Mouse (Mus musculus): ENCODE results near the gene Mindy2. TPM values are rescaled to one million over a fixed set of nuclear protein-coding genes. Genes with fewer than 3 reads are reported as not detected.

Gene Mindy2
- total RNA-seq (2012; rRNA removed), result 6.3 and 7.8 TPM in 2 replicates
- polyA plus RNA-seq (2012; ENCODE audit: insufficient read depth in 1 of 2, insufficient read length in 2 of 2, low read depth in 1 of 2, low replicate concordance in 2 of 2, missing spikeins in 1 of 2), result 1 to 10 TPM in 1 of 2 experiments, not detected in 1; 6.8 TPM

- peaks cover 4 to 7% of the 10 kb centered on the region in 2 experiments; a peak in 3 of 4 replicates for H3K4me1 ChIP-seq (ENCODE audit: control insufficient read depth in 1 of 2, insufficient read depth in 2 of 2, low read length in 2 of 2)
- peak; percentile 72 for TF ChIP-seq USF1 (IDR thresholded peaks at IDR 0.05; ENCODE audit: low read depth, low read length)
- TF ChIP-seq POLR2AphosphoS2 (IDR thresholded peaks at IDR 0.05; ENCODE audit: low read length), result peak; percentile 58; the same call in 1 of the 2 replicates
- TF ChIP-seq ETS1 (IDR thresholded peaks at IDR 0.05; ENCODE audit: low read depth, low read length), result peak; percentile 54
- peak; percentile 60 to 62; a peak in 3 of 4 replicates for TF ChIP-seq POLR2A (IDR thresholded peaks at IDR 0.05; ENCODE audit: control insufficient read depth in 1 of 2, insufficient read depth in 1 of 2, low read depth in 1 of 2, low read length in 2 of 2, poor library complexity in 1 of 2)
- peak; percentile 33; the same call in 1 of the 2 replicates for TF ChIP-seq E2F4 (IDR thresholded peaks at IDR 0.05; ENCODE audit: borderline replicate concordance, low read depth, low read length)
- no peak; the same call in 1 of the 2 replicates for TF ChIP-seq ZKSCAN1 (IDR thresholded peaks at IDR 0.05; ENCODE audit: low read depth, low read length)
- TF ChIP-seq MYB (IDR thresholded peaks at IDR 0.05; ENCODE audit: low read depth, low read length), result no peak
- 0 out of 2 replicates have a peak, but pooled peaks have one; percentile 30 for TF ChIP-seq CHD1 (IDR thresholded peaks at IDR 0.05; ENCODE audit: low read depth, low read length)
- TF ChIP-seq BHLHE40 (IDR thresholded peaks at IDR 0.05; ENCODE audit: borderline replicate concordance, low read depth, low read length), result 0 out of 2 replicates have a peak, but pooled peaks have one; percentile 16
- TF ChIP-seq EP300 (IDR thresholded peaks at IDR 0.05; ENCODE audit: low read depth in 1 of 2, low read length in 2 of 2), result no peak
- TF ChIP-seq GATA1 (IDR thresholded peaks at IDR 0.05; ENCODE audit: low read depth, low read length), result no peak
- TF ChIP-seq HCFC1 (IDR thresholded peaks at IDR 0.05; ENCODE audit: low read depth, low read length), result peak; percentile 65
- no peak for TF ChIP-seq USF2 (IDR thresholded peaks at IDR 0.05; ENCODE audit: borderline replicate concordance in 1 of 2, insufficient read depth in 1 of 2, low read depth in 1 of 2, low read length in 2 of 2)
- no peak for TF ChIP-seq MEF2A (IDR thresholded peaks at IDR 0.05; ENCODE audit: extremely low read depth, insufficient replicate concordance, low read depth, low read length, poor library complexity, severe bottlenecking)
- no peak for TF ChIP-seq CHD2 (IDR thresholded peaks at IDR 0.05; ENCODE audit: low read length)
- TF ChIP-seq MXI1 (IDR thresholded peaks at IDR 0.05; ENCODE audit: low read depth, low read length), result peak; percentile 82
- TF ChIP-seq TBP (IDR thresholded peaks at IDR 0.05; ENCODE audit: low read depth, low read length), result 0 out of 2 replicates have a peak, but pooled peaks have one; percentile 46
- TF ChIP-seq RCOR1 (IDR thresholded peaks at IDR 0.05; ENCODE audit: low read depth, low read length), result peak; percentile 51; the same call in 1 of the 2 replicates
- no peak for TF ChIP-seq GABPA (IDR thresholded peaks at IDR 0.05; ENCODE audit: low read depth, low read length)
- TF ChIP-seq MAZ (IDR thresholded peaks at IDR 0.05; ENCODE audit: low read depth, low read length), result peak; percentile 62; the same call in 1 of the 2 replicates
- TF ChIP-seq ZMIZ1 (IDR thresholded peaks at IDR 0.05; ENCODE audit: low read depth, low read length), result 0 out of 2 replicates have a peak, but pooled peaks have one; percentile 42
- 0 out of 2 replicates have a peak, but pooled peaks have one; percentile 45 for TF ChIP-seq UBTF (IDR thresholded peaks at IDR 0.05; ENCODE audit: borderline replicate concordance, insufficient read depth, low read depth, low read length)
- TF ChIP-seq KAT2A (conservative IDR thresholded peaks at IDR 0.05; ENCODE audit: low read depth, low read length), result no peak
- peak; percentile 67 for TF ChIP-seq NELFE (IDR thresholded peaks at IDR 0.05; ENCODE audit: low read depth, low read length)
- no peak for TF ChIP-seq RAD21 (IDR thresholded peaks at IDR 0.05; ENCODE audit: low read depth, low read length)
- no peak for TF ChIP-seq JUND (IDR thresholded peaks at IDR 0.05; ENCODE audit: low read depth, low read length)
- no peak for TF ChIP-seq MAFK (IDR thresholded peaks at IDR 0.05; ENCODE audit: borderline replicate concordance, low read depth, low read length)
- peak; percentile 13; the same call in 1 of the 2 replicates for TF ChIP-seq SMC3 (IDR thresholded peaks at IDR 0.05; ENCODE audit: low read depth, low read length)
- TF ChIP-seq ELF1 (IDR thresholded peaks at IDR 0.05; ENCODE audit: low read depth, low read length), result peak; percentile 74
- peak; percentile 42 for TF ChIP-seq TCF12 (IDR thresholded peaks at IDR 0.05; ENCODE audit: low read depth, low read length)
- peak; percentile 75 for TF ChIP-seq MAX (IDR thresholded peaks at IDR 0.05; ENCODE audit: low read length)
- TF ChIP-seq ZC3H11A (IDR thresholded peaks at IDR 0.05; ENCODE audit: low read depth, low read length), result no peak
- TF ChIP-seq TAL1 (IDR thresholded peaks at IDR 0.05; ENCODE audit: low read length), result no peak
- TF ChIP-seq CTCF (IDR thresholded peaks at IDR 0.05 in 2 of 3, conservative IDR thresholded peaks at IDR 0.05 in 1 of 3; ENCODE audit: control insufficient read depth in 1 of 3, insufficient read depth in 1 of 3, low read depth in 2 of 3, low read length in 3 of 3, poor library complexity in 1 of 3, severe bottlenecking in 1 of 3), result no peak
These were observed at the start of gene Mindy2 for GRCm38 (mm10) chr9:70657013-70657967. Gene Mindy2 (minus strand): TSS chr9:70657174.

More at GRCm38 (mm10) chr9:70657013-70657967, at the start of gene Mindy2:
- peak within 1 kb of the TSS; percentile 59 for H3K27ac ChIP-seq (ENCODE audit: control insufficient read depth, low read depth, low read length)
- H3K27me3 ChIP-seq (ENCODE audit: control insufficient read depth in 1 of 2, insufficient read depth in 2 of 2, low read length in 2 of 2), result no peaks in the 10 kb centered on the region
- peak; percentile 97 for DNase-seq (ENCODE audit: low read depth, low spot score)
- peak within 1 kb of the TSS; percentile 84 to 85 for H3K4me3 ChIP-seq (ENCODE audit: control insufficient read depth in 1 of 2, insufficient read depth in 1 of 2, low read depth in 2 of 2, low read length in 2 of 2)
- H3K9me3 ChIP-seq (replicated peaks; ENCODE audit: insufficient read depth, low read length), result no peaks in the 10 kb centered on the region
- H3K36me3 ChIP-seq (ENCODE audit: control insufficient read depth in 1 of 2, insufficient read depth in 2 of 2, low read length in 2 of 2), result peaks cover 0 to 16% of the 10 kb centered on the region in 2 experiments; a peak in 2 of 4 replicates
- peak within 1 kb of the TSS; percentile 85 for H3K9ac ChIP-seq (ENCODE audit: control insufficient read depth, low read depth, low read length, poor library complexity, severe bottlenecking)
- H3K79me2 ChIP-seq (ENCODE audit: control insufficient read depth, insufficient read depth, low read length, poor library complexity), result peaks cover 15% of the 10 kb centered on the region

Measured in MEL (cell line).